Mouse (Mus musculus): ENCODE measurements around the gene Tiparp.

DNA sequence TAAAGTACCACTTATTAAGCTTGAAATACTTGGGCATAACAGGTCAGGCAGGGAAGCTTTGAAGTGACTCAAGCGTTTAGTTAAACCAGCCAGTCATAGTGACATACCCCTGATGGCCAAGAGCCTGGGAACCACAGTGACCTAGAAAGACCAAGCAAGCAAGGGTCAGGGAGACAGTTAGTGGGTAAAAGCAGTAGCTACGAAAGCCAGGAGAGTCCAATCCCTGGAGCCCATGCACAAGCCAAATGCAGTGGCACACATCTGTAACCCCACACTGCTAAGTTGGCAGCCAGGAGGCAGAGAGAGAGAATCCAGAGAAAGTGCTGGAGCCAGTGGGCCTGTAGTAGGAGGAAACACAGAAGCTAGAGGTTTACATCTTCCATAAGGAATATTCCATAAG lies 17.6 kb upstream of the Tiparp start:
- no peak for TF ChIP-seq EP300 (IDR thresholded peaks at IDR 0.05; ENCODE audit: insufficient read depth, low read depth, low read length)
- TF ChIP-seq CTCF (IDR thresholded peaks at IDR 0.05; ENCODE audit: low read depth, low read length) = no peak
